Mouse (Mus musculus): Measurements from ENCODE around the gene Rex2. TPM values are rescaled to one million over a fixed set of nuclear protein-coding genes. Genes with fewer than 3 reads are reported as not detected.
"Not testable (repeated sequence)": the region's sequence is repeated elsewhere in the genome, so short reads cannot be mapped to it uniquely, and the experiment has no call there.

Rex2 gene
- 0.06 TPM in 1 of 2 replicates, not detected in the other for polyA plus RNA-seq (2015; fragmentation: Nextera tagmentation; extraction: Ambion mirVana)

DNA sequence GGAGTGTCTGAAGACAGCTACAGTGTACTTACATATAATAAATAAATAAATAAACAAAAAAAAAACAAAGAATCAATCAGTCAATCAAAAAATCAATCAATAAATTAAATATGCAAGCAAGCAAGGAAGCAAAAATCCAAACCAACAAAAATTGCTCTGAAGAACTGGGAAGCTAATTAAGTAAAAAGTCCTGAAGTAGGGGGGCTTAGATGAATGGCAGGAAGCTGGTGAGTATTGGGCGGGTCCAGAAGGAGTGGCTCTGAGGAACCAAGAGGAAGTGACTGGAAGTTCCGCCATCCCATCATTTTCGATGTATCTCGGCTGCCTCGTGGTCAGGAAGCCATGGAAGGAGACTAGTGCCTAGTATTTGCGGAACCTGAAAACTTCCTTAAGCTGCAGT lies at the start of gene Rex2:
Gene Rex2, plus strand, starts transcription at position 301 of the 400 bp plus-strand sequence.
- no CpG with 5 or more reads among the region's 6 CpGs for WGBS
- ATAC-seq (ENCODE audit: low FRiP score, low TSS enrichment); H3K4me1 ChIP-seq (ENCODE audit: insufficient read depth, low read length); H3K27me3 ChIP-seq (ENCODE audit: insufficient read depth, low read length); H3K4me3 ChIP-seq (ENCODE audit: low read length); H3K9ac ChIP-seq (replicated peaks; ENCODE audit: low read length); H3K36me3 ChIP-seq (ENCODE audit: insufficient read depth, low read length); H3K27ac ChIP-seq (ENCODE audit: low read length); H3K9me3 ChIP-seq (ENCODE audit: low read length); H3K4me2 ChIP-seq (replicated peaks; ENCODE audit: low read depth, low read length): not testable (repeated sequence)

DNA sequence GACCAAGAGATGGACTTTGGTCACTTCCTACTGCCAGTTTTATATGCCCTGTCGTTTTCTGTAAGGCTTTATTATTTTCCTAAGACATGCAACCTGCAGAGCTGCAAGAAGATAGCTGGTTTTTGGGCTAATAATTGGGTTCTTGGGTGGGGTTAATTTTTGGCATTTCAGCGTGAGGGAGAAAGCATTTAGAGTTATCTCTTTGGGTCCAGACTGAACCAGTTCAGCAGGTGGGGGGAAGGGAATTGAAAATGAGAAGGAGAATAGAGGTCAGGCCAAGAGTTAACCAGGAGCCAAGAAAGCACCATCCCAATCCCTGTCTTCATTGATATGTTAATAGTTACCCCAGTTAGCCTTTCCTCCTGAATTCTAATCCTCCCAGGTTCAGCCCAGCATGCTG lies 45.1 kb upstream of the Rex2 start:
- H3K4me2 ChIP-seq (replicated peaks; ENCODE audit: low read depth, low read length); H3K4me3 ChIP-seq (ENCODE audit: low read length); H3K27me3 ChIP-seq (ENCODE audit: insufficient read depth, low read length); H3K27ac ChIP-seq (ENCODE audit: low read length); ATAC-seq (ENCODE audit: low FRiP score, low TSS enrichment); H3K4me1 ChIP-seq (ENCODE audit: insufficient read depth, low read length); H3K9ac ChIP-seq (replicated peaks; ENCODE audit: low read length); H3K9me3 ChIP-seq (ENCODE audit: low read length); H3K36me3 ChIP-seq (ENCODE audit: insufficient read depth, low read length): not testable (repeated sequence)
- 24% methylated on average over 2 of the region's 2 CpGs for WGBS

DNA sequence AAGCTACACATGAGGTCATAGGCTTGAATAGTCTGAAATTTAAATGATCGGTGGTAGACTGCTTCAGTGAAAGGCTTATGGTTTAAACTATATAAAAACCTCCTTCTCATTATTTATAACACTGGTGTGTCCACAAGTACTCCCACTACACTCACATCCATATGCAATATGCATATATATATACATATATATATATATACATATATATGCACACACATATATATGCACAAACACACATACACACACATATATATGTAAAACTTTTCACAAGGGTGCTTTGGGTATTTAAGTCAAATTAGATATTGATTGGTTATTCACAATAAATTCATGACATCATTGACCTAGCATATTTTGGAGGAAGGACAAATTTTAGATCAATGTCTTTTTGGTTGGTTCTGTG lies 3.2 kb upstream of the Rex2 start:
- H3K4me2 ChIP-seq (replicated peaks; ENCODE audit: low read depth, low read length); ATAC-seq (ENCODE audit: low FRiP score, low TSS enrichment); H3K36me3 ChIP-seq (ENCODE audit: insufficient read depth, low read length); H3K4me3 ChIP-seq (ENCODE audit: low read length); H3K9me3 ChIP-seq (ENCODE audit: low read length); H3K27me3 ChIP-seq (ENCODE audit: insufficient read depth, low read length); H3K4me1 ChIP-seq (ENCODE audit: insufficient read depth, low read length); H3K27ac ChIP-seq (ENCODE audit: low read length); H3K9ac ChIP-seq (replicated peaks; ENCODE audit: low read length): not testable (repeated sequence)
- WGBS: no CpG with 5 or more reads among the region's 1 CpGs

DNA sequence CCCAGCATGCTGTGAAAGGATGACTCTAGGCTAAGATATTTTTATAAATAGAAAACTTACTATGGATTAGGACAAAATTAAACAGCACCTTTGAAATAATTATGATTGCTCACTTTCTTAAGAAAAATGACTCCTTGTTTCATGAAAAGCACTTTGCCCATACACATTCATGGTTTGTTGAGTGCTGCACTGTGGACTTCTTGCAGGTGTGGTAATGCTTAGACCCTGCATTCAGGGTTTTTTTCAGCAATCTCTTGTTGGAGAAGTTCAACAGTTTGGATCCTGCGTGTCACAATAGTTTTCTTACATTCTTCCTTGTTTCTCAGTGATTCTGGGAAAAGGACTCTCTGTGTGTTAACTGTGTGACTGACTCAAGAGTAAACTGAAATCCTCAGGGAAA lies 4.7 kb downstream of the Rex2 start:
- H3K27ac ChIP-seq (ENCODE audit: low read length); H3K27me3 ChIP-seq (ENCODE audit: insufficient read depth, low read length); H3K4me3 ChIP-seq (ENCODE audit: low read length); ATAC-seq (ENCODE audit: low FRiP score, low TSS enrichment); H3K36me3 ChIP-seq (ENCODE audit: insufficient read depth, low read length); H3K9ac ChIP-seq (replicated peaks; ENCODE audit: low read length); H3K4me2 ChIP-seq (replicated peaks; ENCODE audit: low read depth, low read length); H3K4me1 ChIP-seq (ENCODE audit: insufficient read depth, low read length); H3K9me3 ChIP-seq (ENCODE audit: low read length): not testable (repeated sequence)
- 72% methylated on average over 1 of the region's 1 CpGs for WGBS

DNA sequence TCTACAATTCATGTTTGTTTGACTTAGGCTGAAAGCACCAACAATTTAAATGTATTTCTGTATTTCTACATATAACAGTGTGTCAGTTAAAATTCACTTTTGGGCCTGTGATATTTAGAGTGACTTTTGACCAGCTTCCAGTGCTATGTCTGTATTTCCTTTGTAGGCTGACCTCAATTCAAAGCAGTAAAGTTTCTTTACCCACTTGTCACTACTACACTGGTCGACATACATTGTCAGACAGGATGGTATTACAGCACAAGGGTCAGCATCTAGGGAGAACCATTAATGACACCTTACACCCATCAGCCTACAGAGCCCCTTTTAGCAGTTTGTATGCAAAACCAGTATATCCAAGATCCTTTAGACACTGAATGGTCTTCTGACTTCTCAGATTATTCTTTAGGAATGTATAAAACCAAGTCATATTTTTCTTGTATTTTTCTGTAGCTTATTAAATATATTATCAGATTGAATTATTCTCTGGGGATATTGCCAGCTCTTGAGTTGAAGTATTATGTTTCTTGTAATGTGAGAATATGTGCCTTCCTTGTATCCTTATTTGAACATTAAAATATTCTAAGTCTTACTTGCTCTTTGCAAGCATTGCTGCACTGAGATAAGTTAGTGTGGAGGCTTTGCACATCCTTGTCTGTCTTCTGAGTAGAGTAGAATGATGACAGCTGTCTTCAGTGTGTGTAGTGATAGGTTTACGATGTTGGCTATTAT lies 9.8 kb downstream of the Rex2 start:
- not testable (repeated sequence) for H3K36me3 ChIP-seq (ENCODE audit: insufficient read depth, low read length); H3K27me3 ChIP-seq (ENCODE audit: insufficient read depth, low read length); H3K4me2 ChIP-seq (replicated peaks; ENCODE audit: low read depth, low read length); H3K9ac ChIP-seq (replicated peaks; ENCODE audit: low read length); H3K4me1 ChIP-seq (ENCODE audit: insufficient read depth, low read length); H3K9me3 ChIP-seq (ENCODE audit: low read length); H3K27ac ChIP-seq (ENCODE audit: low read length); H3K4me3 ChIP-seq (ENCODE audit: low read length)
- WGBS: 86% methylated on average over 1 of the region's 2 CpGs
- 0 out of 2 replicates have a peak, but pooled peaks have one; percentile 15 for ATAC-seq (ENCODE audit: low FRiP score, low TSS enrichment)

DNA sequence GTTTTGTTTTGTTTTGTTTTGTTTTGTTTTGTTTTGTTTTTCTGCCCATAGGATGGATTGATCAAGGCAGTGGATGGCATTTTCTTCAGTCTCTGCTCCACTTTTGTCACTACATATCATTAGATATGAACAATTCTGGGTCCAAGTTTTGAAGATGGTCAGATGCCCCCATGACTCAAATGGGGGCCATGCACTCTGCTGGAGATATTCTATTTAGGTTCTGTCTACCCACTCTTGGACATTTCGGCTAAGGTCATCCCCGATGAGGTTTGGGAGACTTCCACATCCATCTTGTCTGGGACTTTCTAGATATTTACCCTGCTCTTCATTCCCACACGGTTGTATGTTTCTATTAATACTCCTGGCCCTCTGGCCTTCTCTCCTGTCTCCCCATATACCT lies 42.1 kb downstream of the Rex2 start:
- not testable (repeated sequence) for H3K36me3 ChIP-seq (ENCODE audit: insufficient read depth, low read length); H3K27ac ChIP-seq (ENCODE audit: low read length); ATAC-seq (ENCODE audit: low FRiP score, low TSS enrichment); H3K4me3 ChIP-seq (ENCODE audit: low read length); H3K27me3 ChIP-seq (ENCODE audit: insufficient read depth, low read length); H3K4me2 ChIP-seq (replicated peaks; ENCODE audit: low read depth, low read length); H3K4me1 ChIP-seq (ENCODE audit: insufficient read depth, low read length); H3K9me3 ChIP-seq (ENCODE audit: low read length); H3K9ac ChIP-seq (replicated peaks; ENCODE audit: low read length)
- WGBS: 95% methylated on average over 2 of the region's 3 CpGs

DNA sequence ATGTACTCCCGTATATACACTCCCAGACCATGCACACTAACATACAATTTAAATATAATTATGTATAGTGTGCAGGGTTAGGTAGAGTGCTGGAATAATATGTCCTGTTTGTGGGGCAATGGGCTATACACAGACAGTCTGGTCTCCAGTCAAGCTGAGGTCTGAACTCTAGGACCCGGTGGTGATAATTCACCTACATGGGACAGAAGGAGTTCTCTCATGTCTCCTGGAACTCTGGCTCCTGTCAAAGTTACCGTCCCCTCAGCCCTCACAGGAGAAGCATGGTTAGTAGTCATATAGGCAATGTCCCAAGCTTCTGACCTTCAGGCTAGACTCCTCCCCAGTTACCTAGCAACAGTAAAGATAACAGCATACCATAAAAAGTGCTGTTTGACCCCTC lies 44.2 kb downstream of the Rex2 start:
- not testable (repeated sequence) for H3K9me3 ChIP-seq (ENCODE audit: low read length); H3K27ac ChIP-seq (ENCODE audit: low read length); H3K4me1 ChIP-seq (ENCODE audit: insufficient read depth, low read length); H3K9ac ChIP-seq (replicated peaks; ENCODE audit: low read length); H3K27me3 ChIP-seq (ENCODE audit: insufficient read depth, low read length); ATAC-seq (ENCODE audit: low FRiP score, low TSS enrichment); H3K36me3 ChIP-seq (ENCODE audit: insufficient read depth, low read length); H3K4me2 ChIP-seq (replicated peaks; ENCODE audit: low read depth, low read length); H3K4me3 ChIP-seq (ENCODE audit: low read length)
- WGBS: 82% methylated on average over 2 of the region's 3 CpGs

DNA sequence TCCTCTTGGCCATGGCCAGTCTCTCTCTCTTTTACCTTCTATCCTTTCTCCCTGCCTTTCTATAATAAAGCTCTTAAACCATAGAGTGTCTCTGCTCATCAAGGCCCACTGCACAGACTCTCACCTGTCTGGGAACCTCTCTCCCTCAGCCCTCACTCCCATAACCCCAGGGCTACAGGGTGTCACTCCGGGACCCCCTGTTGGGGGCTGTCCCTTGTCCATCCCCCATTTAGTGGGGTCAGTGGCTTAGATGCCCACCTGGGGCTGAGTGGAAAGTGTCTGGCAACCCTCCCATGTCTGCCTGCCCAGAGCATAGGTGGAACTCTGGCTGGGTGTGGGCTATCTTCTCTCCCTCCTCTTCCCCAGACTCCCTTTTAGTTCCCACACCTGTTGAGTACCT lies 44.7 kb downstream of the Rex2 start:
- not testable (repeated sequence) for H3K4me1 ChIP-seq (ENCODE audit: insufficient read depth, low read length); H3K9ac ChIP-seq (replicated peaks; ENCODE audit: low read length); H3K9me3 ChIP-seq (ENCODE audit: low read length); H3K36me3 ChIP-seq (ENCODE audit: insufficient read depth, low read length); H3K27me3 ChIP-seq (ENCODE audit: insufficient read depth, low read length); ATAC-seq (ENCODE audit: low FRiP score, low TSS enrichment); H3K4me2 ChIP-seq (replicated peaks; ENCODE audit: low read depth, low read length); H3K4me3 ChIP-seq (ENCODE audit: low read length); H3K27ac ChIP-seq (ENCODE audit: low read length)
- WGBS: 94% methylated on average over 1 of the region's 1 CpGs

DNA sequence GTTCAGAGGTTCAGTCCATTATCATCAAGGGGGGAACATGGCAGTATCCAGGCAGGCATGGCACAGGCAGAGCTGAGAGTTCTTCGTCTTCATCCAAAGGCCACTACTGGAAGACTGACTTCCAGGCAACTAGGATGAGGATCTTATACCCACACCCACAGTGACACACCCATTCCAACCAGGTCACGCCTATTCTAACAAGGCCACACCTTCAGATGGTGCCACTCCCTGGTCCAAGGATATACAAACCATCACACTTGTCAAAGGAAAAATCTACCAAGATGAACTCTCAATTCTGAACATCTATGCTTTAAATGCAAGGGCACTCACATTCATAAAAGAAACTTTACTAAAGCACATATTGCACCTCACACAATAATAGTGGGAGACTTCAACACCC lies 74.0 kb downstream of the Rex2 start:
- not testable (repeated sequence) for H3K9ac ChIP-seq (replicated peaks; ENCODE audit: low read length); H3K27me3 ChIP-seq (ENCODE audit: insufficient read depth, low read length); H3K36me3 ChIP-seq (ENCODE audit: insufficient read depth, low read length); H3K4me2 ChIP-seq (replicated peaks; ENCODE audit: low read depth, low read length); ATAC-seq (ENCODE audit: low FRiP score, low TSS enrichment); H3K4me3 ChIP-seq (ENCODE audit: low read length); H3K9me3 ChIP-seq (ENCODE audit: low read length); H3K27ac ChIP-seq (ENCODE audit: low read length); H3K4me1 ChIP-seq (ENCODE audit: insufficient read depth, low read length)
- 73% methylated on average over 2 of the region's 2 CpGs for WGBS

DNA sequence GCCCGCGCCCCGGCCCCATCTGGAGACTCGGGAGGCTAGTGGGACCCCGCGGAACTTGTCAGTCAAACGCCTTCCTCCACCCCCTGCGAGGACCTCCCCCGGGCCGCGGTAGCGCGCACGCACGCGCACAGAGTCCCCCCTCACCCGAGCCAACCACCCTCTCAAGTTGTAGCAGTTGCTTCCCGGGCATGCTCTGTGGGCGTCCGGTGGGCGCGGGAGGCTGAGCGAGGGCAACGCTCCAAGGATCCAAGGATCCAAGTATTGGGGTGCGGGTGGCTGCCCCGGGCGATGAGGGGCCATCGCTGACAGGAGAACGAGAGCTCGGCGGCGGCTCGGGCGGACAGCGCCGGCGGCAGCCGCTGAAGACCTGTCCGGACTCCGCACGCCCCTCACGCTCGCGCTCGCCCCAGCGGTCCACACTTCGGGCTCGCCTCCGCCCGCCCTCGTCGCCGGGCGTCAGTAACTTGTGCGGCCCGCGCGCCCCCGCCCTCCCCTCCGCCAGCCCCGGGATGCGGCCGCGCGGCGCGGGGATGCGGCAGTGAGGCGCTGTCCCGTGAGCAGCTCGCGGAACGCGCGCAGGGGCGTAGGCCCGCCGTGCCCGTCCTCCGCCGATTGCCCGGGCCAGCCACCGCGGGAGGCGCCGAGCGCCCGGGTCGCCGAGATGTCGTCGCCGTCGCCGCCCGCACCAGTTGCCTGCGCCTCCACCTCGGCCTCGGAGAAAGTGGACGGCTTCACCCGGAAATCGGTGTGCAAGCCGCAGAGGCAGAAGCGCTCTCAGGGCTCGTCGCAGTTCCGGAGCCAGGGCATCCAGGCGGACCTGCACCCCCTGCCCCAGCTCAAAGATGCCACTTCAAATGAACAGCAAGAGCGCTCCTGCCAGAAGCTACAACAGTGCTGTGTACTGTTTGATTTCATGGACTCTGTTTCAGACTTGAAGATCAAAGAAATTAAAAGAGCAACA lies 80.3 kb downstream of the Rex2 start:
- Histone ChIP-seq H3K4me3 (ENCODE audit: low read length) (peak overlapping the region; percentile 47), H3K4me2 (replicated peaks; ENCODE audit: low read depth, low read length) (peak overlapping the region; percentile 72), H3K9ac (replicated peaks; ENCODE audit: low read length) (peak overlapping the region; percentile 44; the same call in 1 of the 2 replicates)
- 2% methylated on average over 45 of the region's 109 CpGs for WGBS
- H3K27ac ChIP-seq (ENCODE audit: low read length); H3K9me3 ChIP-seq (ENCODE audit: low read length); H3K4me1 ChIP-seq (ENCODE audit: insufficient read depth, low read length); H3K36me3 ChIP-seq (ENCODE audit: insufficient read depth, low read length); H3K27me3 ChIP-seq (ENCODE audit: insufficient read depth, low read length): not testable (repeated sequence)
- ATAC-seq (ENCODE audit: low FRiP score, low TSS enrichment): peak; percentile 81
